Mouse (Mus musculus) layer of hippocampus, postnatal 36 days (tissue): ENCODE results near the gene Map1b. TPM values are rescaled to one million over a fixed set of nuclear protein-coding genes. Genes with fewer than 3 reads are reported as not detected.
A peak's percentile ranks its signal among the peaks of the same experiment; 100 is the strongest.

Source experiments
- DNase-seq, 2 experiments: peaks; one replicate each; pipeline ENCODE4 v3.0.0; 2022
- total RNA-seq, 2 experiments: library from RNA; stranded (reverse); gene quantifications; 2 replicates each; pipeline ENCODE4 v1.2.3; 2021

Gene Map1b
- total RNA-seq, 2 experiments from 2014 or later: 679 to 727 TPM

DNA sequence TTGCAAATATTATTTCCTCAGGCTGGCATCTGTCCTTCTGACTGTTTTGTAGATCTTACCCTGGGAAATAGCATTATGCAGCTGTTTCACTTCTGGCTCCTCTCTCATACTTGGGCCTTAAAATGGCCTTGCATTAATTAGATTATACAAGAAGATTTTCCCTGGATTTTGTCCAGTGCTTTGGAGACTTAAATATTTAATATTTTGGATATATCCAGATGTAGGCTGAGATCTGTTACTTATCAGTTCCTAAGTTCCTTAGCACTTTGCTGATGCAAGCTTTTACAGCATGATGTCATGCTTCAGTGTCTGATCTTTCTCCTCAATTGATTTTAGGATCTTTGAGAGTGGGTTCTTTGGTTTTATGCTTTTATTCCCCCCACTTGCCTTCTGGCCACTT lies 11.6 kb upstream of the Map1b start:
- DNase-seq: no peak

DNA sequence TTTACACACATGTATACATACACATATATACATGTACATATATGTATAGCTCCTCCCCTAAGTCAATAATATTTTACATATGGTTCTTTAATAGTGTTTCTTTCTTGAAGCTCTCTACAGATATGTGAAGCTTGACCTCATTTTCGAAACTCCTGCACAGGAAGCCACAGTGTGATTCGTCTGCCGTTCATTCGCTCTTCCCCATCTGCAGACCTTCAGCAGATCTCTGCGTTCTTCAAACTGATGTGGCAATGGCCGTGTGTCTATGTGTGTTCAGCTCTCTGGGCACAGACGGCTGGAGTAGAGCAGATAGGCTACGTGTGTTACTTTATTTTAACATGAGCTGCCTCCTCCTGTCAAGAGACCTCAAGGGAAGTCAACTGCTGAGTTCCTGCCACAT lies 9.2 kb upstream of the Map1b start:
- DNase-seq: no peak

- no peak for DNase-seq
Observed at GRCm38 (mm10) chr13:99517836-99518235, 1.5 kb upstream of the Map1b start.

GRCm38 (mm10) chr13:99515736-99516447 lies 448 bp downstream of the Map1b start:
- DNase-seq: no peak

DNA sequence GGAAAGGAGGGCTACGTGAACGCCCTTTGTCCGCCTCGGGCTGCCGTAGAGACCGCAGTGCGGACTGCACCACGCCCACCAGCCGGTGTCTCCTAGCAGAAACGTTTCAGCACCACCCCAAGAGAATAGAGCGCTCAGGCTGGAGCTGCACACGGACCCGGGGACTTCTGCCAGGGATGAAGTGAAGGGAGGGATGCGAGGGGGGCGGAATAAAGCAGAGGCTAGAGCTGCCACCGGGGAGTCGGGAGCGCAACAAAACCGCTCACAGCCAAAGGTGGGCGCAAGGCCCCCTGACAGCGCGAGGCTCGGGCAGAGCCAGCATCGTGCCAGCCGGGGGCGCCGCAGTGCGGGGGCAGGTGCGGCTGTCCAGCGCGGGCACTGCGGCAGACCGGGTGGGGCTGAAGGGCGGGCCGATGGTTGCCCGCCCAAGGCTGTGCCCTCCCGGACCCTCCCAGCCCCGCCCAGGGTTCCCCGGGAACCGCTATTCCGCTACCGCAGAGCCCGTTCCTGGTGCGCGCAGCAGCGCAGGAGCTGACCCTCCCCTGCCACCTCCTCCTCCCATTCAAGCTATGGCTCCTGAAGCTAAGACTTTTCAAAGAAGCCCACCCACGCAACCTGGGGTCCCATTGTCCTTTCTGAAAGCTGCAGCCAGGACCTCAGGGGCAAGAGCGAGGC lies 1.3 kb downstream of the Map1b start:
- peak; percentile 58 to 63 for DNase-seq

- DNase-seq: peak in 1 of 2 experiments; percentile 43
Observed at GRCm38 (mm10) chr13:99513990-99514389, 2.4 kb downstream of the Map1b start.

DNA sequence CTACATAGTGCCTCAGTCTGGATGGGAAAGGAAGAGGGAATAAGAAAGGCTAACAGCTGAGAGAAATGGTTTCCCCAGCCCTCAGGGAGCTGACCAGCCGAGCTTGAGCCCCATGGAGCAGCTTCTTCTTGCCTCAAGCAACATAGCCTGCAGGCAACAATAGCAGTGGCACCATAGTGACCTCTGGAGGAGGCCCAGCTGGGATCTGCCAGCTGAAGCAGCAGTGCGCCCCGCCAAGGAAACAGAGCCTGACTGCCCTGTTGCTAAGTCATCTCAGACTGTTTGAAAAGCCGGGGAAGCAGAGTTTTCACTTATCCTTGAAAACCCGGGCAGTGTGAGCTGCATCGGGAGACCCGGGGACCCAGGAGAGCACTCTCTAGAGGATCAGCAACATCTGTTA lies 3.2 kb downstream of the Map1b start:
- DNase-seq: peak; percentile 56 to 70

GRCm38 (mm10) chr13:99509896-99510295 lies 6.4 kb downstream of the Map1b start:
- no peak for DNase-seq

DNA sequence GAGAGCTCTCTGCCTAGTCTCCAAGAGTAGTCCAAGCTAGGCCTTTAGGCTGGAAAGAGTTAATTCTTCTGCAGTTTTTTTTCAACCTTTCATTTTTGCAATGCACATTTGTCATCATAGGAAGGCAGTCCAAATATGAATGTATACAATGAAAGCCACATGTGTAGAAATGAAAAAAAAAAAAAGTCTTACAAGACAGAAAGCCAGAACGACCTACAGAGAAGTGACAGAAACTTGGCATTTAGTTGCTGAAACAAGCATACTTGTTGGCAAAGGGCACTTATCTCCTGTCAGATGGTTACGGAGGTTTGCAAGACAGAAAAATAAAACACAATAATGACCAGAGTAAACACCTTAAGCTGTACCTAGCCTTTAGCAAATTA lies 9.8 kb downstream of the Map1b start:
- no peak for DNase-seq

DNA sequence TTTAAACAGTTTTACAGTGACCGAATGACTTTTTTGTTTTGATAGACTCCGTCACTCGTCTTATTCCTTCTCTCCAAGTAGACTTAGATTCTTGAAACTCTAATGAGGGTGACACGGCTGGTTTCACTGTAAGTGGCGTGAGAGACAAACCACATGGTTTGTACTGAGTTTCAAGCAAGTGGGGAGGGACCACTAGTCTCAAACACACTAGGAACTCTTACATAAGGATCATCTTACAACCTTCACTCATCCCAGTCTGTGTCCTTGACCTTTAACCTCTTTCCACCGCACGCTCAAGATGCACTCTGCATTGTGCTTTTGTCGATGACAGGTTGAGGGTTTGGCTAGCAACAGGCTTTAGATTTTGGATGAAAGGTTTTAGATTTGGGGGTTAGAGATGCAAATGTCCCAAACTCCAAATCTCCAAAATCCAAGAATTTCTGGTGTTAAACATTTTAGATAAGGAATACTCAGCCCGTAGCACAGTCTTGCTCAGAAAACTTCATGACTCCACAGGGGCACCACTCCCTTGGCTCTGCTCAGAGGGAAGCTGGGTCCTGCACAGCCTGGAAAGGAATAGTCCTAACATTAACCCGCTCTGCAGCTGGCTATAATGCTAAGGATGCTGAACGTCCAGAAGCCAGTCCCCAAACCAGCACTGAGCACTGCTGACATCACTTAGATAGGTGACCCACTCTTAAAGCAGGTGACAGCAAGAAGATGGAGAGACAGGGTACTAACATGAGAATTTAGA lies 10.3 kb downstream of the Map1b start:
- DNase-seq: no peak

DNA sequence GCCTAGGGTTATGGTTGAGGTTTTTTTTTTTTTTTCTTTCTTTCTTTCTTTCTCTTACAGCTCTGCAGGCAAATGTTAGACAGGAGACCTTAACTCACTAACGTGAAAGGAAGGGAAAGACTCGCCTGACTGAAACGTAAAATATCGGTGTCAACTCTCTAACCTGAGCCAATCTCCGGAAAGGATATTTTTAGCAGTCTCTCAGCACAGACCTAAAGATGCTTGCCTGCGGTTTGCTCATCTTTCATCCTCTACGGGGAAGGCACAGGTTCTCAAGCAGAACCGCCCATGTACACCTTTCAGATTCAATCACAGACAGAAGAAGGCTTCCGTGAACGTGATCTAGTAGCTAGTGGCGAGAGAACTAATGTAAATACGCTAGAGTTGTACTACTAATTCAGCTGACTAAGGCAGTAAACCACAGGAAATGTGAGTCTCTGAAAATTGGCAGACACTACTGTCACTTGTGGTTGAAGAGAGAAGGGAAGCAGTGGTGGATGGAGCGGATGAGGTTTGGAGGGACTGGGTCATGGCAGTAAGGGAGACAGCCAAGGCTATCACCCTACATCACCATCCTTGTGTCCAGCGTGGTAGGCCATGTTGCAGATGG lies 12.9 kb downstream of the Map1b start:
- DNase-seq: no peak

DNA sequence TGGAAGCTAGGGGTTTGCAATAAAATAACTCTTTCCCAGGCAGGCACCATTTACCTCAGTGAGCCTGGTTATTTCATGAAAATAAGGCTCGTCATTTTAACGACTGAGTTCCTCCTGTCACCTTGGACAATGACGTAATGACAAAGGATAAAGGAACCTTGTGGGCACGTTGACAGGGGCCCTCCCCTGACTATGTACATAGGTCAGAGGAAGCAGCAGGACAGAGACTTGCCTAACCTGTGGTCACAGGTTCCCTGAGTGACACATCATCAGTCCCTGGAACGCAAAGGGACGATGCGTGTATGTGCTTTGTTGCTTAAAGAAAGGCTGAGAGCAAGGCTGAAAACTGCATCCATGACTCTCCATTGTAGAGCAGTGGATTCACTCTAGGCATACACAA lies 13.4 kb downstream of the Map1b start:
- DNase-seq: no peak

DNA sequence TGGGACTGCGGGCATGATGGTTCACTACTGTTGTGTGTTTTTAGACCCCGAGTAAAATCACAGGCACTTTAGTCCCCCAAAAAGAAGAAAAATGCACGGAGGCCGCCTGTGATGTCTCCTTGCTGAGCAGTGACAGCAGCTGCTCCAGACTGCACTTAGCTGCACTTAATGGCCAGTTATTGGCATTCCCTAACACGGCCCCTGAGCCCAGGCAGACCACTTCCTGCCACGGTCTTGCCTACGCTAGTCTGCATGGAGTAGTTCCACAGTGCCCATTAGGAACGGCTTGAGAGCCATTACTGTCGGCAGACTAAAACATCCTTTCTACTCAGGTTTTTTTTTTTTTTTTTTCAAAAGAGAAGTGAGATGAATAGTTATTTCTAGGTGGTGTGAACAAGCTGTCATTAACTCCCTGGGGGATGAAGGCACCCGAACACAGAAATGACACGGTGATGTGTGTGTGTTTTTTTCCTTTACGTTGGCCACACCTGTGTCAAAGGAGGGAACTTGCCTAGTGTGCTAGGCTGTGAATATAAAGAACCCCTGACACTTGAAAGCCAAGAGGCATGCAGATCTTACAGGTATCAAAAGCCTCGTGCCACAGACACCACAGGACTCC lies 14.1 kb downstream of the Map1b start:
- DNase-seq: no peak

GRCm38 (mm10) chr13:99501393-99501792 lies 14.9 kb downstream of the Map1b start:
- no peak for DNase-seq

GRCm38 (mm10) chr13:99500609-99501008 lies 15.7 kb downstream of the Map1b start:
- no peak for DNase-seq

GRCm38 (mm10) chr13:99499764-99500163 lies 16.6 kb downstream of the Map1b start:
- no peak for DNase-seq

- DNase-seq: no peak
Observed at GRCm38 (mm10) chr13:99496106-99496505, 20.2 kb downstream of the Map1b start.

DNA sequence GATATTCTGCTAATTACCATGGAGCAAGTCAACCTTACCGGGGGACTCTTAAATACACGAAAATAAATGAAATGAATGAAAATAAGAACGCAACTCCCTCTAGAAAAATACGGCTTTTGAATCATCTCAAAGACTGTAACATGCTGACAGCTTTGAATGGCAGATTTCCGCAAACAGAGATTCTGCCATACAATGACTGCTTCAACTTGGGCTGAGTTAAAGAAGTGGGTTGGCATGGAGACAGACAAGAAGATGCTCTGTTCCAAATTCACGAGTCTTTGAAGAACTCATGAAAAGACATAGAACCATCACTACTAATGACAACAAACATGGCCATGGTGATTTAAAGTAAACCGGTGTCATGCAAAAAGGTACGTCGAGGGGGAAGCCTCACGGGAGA lies 21.9 kb downstream of the Map1b start:
- DNase-seq: no peak

DNA sequence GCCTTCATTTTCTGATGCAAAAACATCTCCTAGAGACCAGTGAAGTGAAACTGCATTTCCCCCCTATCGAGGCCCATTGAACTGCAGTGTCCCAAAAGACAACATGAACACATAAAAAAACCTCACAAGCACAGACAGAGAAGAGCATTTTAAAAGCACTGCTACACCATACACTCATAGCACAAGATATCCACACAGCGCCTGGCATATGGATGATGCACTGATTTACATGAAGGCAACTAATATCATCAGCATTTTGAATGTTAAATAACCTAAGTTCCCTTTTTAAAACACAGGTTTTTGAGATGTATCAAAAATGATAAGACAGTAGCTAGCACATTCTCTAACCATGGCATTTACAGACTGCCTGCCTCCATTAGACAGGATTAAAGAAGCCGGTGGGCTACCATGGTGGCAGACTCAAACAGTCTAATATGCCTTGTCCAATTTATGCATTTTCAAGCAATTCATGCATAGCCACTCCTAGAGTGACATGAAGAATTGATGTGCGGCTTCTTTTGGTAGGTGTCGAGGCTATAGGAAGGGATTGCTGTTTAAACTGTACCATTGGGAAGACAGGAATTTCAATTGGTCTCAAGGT lies 22.9 kb downstream of the Map1b start:
- DNase-seq: no peak

- no peak for DNase-seq
Observed at GRCm38 (mm10) chr13:99492619-99493303, 23.6 kb downstream of the Map1b start.

GRCm38 (mm10) chr13:99489998-99490397 lies 26.3 kb downstream of the Map1b start:
- no peak for DNase-seq

GRCm38 (mm10) chr13:99489175-99489574 lies 27.2 kb downstream of the Map1b start:
- DNase-seq: no peak
